Mouse (Mus musculus) ovary, adult 18-20 months (tissue): Measurements from ENCODE around the gene Klhl22.

Source experiments
- DNase-seq: peaks from one replicate; pipeline ENCODE4 v3.0.0; 2022; ENCODE audit warnings: low spot score, mixed read lengths

The Klhl22 gene

DNA sequence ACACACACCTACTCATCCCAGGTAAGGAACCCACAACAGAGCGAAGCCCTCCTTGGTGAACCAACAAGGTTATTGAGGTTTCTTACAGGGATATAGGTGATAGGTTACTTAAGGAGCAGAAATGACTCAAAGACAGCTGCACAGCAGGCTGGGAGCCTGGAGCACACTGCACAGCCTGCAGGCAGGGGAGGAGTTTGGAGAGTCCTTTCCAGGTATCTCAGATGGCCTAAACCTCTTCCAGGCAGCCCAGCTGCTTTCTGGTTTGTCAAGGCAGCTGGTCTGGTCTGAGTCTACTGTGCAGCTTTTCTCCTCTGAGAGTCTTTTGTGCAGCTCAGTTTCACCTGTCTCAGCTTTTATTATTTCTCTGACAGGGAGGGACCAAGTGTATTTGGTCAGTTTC is 1.7 kb upstream of the Klhl22 start:
- DNase-seq, result no peak

DNA sequence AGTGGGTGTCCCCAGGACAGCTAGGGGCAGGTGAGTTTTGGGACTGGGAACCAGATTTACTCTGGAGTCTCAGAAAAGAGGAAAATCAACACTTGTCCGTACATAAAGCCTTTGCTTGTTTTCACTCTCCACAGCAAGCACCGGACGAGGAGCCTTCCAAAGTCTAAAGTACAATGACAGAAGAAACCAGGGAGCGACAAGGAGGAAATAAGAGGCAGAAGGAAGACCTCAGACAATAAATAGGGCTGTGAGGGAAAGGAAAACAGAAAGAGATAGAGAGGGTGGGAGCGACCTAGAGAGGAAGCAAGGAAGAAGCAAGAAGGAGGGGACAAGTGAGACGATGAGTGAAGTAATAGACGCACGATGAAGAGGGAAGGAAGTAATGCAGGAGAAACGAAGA is 516 bp upstream of the Klhl22 start:
- no peak for DNase-seq

DNA sequence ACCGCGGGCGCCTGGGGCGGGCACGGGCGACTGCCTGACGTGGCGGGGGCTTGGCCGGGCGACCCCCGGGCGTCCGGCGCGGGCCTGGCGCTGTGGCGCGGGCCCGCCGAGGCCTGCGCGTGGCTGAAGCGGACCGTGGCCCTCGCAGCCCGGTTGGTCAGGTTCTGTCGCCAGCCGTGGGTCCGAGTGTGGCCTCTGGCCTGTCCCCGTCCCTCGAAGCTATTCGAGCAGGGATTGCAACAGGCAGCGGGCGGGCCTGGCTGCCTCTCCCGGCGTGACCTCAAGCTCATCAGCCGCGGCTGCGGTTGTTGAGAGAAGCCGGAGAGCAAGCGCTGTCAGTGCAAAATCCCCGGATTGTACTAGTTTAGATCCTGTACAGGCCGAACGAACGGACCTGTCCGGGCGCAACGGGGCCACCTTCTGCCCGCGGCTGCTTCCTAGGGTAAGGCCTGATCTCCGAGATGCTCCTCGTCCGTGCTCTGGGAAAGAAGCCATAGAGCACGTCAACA is 449 bp downstream of the Klhl22 start:
- DNase-seq, result peak; percentile 28

DNA sequence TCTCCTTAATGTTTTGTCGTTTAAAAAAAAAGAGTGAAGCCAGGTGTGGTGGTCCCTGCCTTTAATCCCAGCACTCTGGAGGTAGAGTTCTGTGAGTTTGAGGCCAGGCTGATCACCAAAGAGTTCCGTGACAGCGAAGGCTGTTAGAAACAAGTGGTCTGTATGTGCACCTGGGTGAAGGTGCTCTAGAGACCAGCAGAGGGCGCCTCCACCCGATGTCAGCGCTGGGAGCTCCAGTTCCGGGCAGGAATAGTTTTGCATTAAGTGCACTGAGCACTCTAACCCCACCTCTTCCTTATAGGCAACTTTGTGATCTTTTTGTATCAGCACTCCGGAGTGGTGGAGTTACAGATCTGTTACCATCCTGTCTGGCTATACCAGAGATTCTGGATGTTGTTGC is 1.2 kb downstream of the Klhl22 start:
- DNase-seq, result no peak

DNA sequence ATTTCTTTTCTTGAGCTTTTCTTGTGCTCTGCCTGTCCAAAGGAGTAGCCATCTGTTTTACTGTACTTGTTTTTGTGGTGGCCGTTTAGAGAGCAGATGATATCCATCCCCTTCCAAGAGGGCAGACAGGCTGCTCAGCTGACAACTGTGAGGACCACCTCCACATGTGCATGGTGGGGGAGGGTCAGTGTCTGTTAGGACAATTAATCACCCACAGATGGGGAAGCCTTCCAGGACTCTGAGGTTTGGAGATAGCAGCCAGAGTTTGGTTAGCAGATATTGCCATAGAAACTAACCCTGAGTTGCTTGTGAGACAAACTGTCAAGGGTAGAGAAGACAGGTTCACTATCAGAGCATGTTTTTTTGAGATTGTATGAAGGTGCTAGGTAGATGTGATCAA is 1.7 kb downstream of the Klhl22 start:
- no peak for DNase-seq

DNA sequence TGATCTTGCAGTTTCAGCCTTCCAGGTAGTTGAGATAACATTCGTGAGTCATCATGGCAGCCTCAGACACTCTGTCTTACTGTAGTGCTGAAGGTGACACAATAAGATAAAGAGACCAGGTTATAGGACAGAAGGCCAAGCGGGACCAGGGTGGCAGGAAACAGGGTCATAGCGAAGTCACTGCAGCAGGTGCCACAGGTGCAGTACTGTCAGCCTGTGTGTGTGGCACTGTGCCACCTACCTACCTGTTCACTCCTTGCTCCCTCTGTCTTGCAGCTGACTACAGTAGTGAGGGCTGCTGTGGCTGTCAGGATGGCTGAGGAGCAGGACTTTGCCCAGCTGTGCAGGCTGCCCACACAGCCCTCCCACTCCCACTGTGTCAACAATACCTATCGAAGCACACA is 4.7 kb downstream of the Klhl22 start:
- DNase-seq, result no peak

DNA sequence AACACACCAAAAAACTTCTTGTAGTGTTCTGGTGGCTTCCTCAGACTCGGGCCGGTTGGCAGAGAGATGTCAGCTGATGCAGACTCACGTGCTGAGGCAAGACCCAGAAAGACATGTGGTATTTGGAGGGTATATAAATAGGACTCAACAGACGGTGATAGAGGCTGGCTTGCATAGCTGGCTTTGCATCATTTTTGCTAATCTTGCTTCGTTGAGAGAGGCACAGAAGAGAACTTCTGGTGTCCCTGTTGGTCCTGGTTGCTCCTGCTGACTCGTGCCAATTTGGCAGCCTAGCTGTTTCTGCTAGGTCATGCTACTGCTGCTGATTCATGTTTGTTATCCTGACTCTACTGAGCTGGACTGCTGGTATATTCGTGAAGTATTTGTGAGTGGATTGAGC is 9.4 kb downstream of the Klhl22 start:
- DNase-seq, result no peak

DNA sequence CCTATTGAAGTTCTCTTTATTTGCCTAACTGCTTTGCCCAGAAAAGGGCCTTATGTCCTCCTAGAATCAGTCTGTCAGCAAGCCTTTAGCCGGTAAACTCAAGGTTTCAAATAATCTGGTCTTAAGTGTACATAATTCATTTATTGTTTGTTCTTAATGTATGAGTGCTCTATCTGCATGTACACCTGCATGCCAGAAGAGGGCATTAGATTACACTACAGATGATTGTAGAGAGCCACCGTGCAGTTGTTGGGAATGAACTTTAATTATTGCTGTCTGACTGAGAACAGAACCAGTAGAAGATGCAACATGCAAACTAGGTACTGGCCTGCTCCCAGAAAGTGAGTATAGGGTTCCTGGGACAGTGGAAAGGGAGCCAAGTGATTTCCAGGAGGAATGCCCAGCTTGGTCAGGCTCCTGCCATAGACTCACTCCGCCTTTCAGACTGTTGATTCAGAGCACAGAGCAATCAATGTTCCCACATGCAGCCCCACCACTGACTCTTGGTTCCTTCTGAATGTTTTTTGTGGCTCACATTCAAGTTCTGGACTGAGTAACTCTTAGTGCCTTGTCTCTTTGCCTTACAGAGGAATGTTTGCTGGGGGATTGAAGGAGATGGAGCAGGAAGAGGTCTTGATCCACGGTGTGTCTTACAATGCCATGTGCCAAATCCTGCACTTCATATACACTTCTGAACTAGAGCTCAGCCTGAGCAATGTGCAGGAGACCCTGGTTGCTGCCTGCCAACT is 11.9 kb downstream of the Klhl22 start:
- DNase-seq, result no peak

DNA sequence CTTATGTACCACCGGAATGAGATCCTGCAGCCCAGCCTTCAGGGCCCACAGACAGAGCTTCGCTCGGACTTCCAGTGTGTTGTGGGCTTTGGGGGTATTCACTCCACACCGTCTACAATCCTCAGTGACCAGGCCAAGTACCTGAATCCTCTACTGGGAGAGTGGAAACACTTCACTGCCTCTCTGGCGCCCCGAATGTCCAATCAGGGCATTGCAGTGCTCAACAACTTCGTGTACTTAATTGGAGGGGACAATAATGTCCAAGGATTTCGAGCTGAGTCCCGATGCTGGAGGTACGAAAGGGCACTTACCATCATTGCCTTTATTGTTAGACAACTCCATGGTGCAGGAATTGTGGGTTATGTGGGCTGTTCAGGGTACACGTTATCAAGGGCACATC is 17.4 kb downstream of the Klhl22 start:
- no peak for DNase-seq

DNA sequence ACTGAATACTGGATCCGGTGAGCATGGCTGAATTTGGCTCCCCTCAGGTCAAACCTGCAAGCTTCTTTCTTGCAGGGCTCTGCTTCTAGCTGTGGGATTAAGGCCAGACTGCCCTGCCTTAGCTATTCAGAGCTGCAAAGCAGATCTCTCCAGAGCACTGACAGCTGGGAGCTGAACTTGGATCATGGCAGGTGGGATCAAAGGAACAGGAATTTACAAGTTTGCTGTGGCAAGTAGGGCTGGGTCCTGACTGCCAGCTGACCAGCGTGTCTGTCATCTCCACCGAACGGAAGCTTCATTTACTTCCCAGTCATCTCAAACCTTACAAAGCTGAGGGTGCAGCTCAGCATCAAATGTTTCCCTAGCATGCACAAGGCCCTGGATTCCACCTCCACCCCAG is 18.8 kb downstream of the Klhl22 start:
- DNase-seq, result no peak

DNA sequence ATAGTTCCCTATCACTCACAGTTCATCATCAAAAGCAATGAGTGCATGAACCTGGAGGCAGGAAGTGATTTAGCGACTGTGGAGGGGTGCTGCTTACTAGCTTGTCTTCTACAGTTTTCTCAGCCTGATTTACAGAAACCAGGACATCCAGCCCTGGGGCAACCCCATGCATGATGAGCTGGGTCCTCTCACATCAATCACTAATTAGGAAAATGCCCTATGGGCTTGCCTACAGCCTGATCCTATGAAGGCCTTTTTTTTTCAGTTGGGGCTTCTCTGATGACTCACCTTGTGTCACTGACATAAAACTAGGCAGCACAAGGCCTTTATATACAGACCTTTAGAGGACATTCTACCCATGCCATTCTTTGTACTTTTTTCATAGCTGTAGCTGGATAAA is 20.3 kb downstream of the Klhl22 start:
- no peak for DNase-seq

DNA sequence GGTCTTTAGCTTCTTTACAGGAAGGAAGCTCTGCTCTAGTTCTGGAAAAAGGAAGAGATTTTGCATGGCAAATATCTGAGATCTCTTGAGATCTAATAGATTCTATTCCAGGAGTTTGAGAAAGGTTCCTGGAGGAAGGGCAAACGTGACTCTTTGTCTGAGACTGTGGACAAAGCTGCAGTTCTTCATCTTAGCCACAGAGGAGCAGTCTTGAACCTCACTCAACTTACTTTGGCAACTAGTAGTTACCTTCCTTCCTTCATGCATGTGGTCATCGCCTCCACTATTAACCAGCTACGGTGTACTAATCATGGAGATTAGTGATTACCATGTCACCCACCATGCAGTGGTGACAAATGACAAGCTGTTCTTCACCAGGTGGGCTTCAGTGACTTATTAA is 25.9 kb downstream of the Klhl22 start:
- DNase-seq, result no peak

DNA sequence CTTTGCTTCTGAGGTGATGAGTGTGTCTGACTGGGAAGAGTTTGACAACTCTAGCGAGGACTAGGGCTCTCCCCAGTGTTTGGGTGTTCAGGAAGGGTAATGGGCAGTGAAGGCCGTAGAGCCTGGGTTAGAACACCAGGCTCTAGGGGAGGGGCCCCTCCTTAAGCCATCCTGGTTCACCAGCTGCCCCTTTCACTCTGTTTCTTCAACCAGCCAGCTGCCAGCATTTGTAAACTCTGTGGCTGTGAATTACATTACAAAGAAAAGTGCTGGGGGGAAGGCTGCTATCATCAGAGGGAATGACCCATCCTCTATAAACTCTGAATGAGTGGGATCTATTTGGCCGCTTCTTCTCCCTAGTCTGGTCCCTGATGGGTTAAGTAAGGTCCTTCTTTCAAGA is 33.3 kb downstream of the Klhl22 start:
- no peak for DNase-seq

DNA sequence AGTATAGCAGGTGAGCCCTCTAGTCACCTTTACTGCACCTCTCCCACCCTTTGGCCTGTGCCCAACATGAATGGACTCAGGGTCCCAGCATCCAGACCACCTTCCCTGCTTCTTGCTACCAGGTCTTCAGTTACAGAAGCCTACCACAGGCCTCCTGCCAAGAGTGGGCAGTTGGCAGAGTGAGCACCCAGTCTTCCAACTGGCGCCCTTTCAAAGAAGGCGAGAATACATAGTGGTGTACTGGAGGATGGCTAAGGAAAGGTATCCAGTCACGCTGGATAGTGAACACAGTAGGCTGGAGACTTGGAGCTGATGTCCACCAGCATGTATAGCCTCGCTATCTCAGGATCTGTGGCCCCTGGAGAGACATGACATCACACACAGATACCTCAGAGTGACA is 34.6 kb downstream of the Klhl22 start:
- no peak for DNase-seq

DNA sequence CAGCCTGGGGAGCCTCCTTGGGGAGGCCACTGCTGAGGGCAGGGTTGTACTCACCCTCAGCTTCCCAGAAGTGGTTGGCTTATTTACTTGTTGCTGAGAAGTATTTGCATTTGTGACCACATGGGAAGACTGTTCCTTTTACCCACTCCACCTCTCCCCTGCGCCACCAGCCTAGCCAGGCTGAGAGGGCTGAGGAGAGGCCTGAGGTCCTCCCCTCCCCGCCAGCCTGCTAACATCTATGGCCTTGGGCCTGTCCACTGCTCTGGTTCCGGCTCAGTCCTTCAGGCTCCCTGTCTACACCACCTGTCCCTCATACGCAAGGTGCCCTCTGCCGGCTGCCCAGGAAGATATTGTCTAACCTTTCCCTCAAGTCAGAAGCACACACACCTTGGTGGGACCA is 36.2 kb downstream of the Klhl22 start:
- no peak for DNase-seq

DNA sequence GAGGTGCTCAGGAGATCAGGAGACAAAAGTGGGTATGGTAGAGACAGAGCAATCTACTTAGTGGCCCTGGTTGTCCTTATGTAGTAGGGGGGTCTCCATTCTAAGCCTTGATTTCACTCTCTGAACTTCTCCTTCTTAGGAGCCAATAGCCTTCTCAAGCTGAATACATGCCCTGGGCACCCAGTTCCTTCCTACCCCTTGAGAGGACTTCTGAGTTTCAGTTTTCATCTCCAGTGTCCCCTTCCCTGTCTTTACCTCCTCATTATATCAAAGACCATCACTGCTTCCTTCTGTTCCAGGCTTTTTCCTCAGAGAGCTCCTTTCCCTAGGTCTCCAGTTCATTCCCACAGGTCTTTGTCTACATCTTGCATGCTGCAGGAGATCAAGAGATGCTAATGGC is 37.1 kb downstream of the Klhl22 start:
- DNase-seq, result no peak

DNA sequence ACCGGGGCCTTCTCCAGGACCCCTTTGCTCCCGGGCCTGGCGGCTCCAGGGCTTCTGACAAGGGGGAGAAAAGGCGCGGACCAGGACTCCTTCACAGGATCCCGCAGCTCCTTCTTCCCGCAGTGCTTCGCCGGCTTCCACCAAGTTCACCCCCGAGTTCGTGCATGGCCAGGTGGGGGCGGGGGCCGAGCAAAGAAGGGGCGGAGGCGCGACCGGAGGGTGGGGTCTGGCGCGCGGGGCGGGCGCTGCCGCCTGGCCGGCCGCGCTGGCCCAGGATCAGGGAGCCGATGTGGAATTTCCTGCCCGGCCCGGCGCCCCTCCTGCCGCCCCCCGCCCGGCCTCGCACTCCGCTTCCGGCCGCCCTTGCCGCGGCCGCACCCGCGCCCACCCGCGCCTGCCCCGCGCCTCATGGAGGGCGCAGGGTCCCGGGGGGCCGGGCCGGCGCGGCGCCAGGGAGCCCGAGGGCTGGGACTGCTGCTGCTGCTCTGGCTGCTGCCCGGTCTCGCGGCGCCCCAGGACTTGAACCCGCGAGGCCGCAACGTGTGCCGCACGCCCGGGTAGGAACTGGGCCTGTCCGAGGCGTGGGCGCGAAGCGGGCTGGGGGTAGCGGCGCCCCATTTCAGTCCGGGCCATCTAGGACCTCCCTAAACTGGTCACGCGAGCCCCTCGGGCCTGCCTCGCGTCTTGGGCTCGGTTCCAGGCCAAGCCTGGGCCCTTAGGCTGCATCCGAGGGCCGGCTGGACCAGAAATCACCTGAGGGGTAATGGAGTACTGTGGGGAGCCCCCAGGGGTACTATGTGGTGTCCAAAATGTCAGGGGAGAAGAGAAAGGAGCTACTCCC is 37.8 kb downstream of the Klhl22 start, which contains the start of gene Scarf2:
Scarf2 (plus strand) TSS at position 312 of the 841 bp plus-strand sequence.
- peak; percentile 21 for DNase-seq

DNA sequence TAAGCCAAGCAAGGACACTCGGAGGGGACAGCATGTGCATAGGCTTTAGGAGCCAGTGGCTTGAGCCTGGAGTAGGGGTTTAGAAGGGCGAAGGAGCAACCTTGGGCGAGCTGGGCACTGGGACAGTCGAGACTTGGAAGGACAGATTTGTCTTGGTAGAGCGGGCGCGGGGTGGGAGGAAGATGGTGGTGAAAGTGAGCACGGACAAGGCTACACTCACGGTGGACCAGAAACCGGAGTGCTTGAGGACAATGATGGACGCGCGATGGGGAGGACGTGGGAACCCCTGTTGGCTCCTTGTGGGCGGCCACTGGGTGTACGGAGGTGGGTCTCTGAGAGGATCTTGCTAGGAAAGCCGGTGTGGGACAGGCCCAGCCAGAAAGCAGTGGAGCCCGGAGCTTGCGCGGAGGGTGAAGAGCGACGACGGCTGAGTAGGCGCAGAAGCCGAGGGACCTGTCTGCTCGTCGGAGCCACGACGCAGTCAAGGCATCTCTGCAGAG is 38.4 kb downstream of the Klhl22 start:
- DNase-seq, result no peak

DNA sequence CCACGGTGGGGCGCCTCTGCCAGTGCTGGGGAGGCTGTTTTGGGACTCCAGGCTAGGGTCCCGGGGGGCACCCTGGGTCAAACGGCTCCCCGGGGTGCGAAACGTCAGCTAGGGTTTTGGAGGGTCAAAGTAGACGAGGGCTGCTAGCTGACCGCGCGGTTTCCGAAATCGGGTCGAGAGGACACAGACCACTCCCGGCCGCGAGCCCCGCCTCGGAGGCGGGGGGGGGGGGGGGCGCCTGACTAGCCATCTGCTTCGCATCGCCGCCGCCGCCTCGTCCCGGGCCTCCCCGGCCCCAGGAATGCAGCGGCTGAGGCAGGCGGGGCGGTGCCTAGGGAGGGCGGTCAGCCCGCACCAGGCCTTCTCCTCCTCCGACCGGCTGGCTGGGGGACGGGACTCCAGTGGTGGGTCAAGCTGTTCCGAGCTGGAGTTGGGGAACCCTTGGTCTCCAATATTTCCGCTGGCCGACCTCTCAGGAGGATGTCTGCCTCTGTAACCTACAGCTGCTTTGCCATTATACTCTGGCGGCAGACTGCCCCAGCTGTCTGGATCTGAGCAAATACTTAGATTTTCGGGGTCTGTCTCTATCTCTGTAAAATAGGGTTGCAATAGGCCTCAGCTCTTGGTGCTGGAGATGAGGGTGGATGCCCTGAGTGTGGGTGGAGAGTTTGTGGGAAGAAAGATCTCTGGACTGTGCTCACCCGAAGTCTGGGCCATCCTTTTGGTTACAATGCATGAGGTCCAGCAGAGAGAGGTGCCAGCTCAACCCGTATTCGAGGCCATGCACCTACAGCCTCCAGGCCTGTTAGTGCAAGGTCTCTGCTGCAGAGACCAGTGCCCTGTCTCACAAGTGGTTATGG is 39.1 kb downstream of the Klhl22 start:
- DNase-seq, result no peak

DNA sequence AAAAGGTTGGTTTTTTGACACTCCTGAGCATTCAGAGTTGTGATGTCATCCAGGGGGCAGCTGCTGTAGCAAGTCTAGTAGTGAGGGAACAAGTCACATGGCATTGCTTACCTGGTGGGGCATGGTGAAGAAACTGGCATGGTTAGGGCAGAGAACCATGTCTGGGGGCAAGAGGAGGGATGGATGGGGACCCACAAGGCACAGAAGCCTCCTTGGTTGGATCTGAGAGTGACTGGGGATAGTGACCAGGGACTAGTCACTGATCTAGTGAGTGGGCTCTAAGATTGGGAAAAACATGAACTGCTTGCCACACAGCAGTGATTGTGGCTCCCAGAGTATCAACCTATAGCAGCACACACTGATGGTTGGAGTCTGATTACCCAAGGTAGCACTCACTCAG is 40.2 kb downstream of the Klhl22 start:
- no peak for DNase-seq

DNA sequence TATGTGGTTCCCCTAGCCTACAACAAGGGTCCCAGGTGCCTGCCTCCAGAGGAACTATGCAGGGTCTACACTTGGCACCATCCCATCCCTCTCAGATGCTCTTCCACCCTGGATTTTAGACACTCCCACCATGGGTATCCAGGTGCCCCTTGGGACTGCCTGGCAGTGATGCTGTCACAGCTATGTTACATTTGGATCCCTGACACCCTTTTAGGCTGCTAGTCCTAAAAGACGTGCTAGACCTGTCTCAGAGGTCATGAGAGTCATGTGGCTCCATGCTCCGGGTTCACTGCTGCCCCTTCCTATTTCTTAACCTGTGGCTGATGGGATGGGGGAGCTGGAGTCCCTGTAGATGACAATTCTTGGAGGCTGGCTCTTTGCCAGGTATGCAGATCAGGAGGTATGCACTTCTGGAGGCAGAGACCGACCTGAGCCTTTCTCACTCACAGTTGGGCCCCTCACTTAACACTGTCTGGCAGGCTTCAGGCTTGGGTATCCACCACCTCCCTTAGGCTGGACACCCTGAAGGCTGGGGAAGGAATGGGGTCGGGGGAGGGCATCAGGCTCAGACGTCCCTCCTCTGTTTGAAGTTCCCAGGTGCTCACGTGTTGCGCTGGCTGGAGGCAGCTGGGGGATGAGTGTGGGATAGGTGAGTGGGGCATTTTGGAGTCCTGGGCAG is 42.5 kb downstream of the Klhl22 start:
- DNase-seq, result no peak

DNA sequence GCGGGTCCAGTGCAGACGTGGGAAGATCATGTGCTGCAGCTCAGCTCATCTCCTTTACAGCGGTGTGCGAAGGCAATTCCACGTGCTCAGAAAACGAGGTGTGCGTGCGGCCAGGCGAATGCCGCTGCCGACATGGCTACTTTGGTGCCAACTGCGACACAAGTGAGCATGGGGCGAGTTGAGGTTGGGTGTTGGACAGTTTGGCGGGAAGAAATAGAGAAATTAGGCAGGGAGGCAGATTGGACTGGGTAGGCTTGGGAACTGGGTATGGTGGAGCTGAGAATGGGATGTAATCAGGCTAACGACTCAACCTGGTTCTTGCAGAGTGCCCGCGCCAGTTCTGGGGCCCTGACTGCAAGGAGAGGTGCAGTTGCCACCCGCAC is 43.0 kb downstream of the Klhl22 start:
- no peak for DNase-seq
